Mouse (Mus musculus): Measurements from ENCODE around the gene Fbxo22.
A peak's percentile ranks its signal among the peaks of the same experiment; 100 is the strongest.
"Not testable (repeated sequence)": the region's sequence is repeated elsewhere in the genome, so short reads cannot be mapped to it uniquely, and the experiment has no call there.

The Fbxo22 gene

DNA sequence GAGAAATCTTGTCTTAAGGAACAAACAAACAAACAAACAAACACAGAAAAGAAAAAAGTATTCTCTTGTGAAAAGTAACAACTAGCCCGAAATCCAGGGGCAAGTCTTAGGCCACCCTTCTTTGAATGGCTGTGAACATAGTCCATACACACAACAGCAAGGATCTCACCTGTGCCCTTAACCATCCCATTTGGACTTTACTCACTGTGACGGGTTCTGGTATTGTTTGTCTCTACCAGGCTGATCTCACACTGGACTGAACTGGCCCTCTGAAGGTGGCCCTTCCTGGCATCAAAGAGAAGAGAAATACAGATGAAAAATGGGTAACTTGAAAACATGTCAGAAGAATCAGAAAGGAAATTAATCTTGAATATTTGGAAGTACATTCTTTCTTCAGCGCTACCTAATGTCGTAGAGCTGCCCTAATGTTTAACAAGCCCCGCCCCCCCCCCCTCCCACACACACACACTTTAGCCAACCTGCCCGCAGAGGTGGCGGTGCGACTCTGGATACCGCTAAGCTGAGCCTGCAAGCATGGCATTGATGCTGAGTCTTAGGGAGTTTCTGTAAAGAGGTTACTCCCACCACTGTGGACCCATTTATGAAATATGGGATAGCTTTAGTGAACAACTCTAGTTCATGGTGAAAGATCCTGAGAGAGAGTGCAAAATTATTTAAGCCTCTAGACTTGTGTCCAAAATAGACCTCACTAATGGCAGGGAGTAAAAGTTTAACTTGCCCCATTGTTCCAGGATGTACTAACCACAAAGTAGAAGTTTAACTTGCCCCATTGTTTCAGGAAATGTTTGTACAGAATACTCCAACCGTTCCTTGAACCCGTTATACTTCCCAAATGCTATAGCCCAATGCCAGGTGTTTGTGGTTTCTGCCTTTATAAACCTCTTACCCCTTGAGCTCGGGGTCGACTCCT, 27.8 kb downstream of the Fbxo22 start:
- DNase-seq (ENCODE audit: low read depth, low spot score), result no peak

GRCm38 (mm10) chr9:55240852-55241251, 32.1 kb downstream of the Fbxo22 start:
- DNase-seq (ENCODE audit: low read depth, low spot score), result no peak

- no peak for DNase-seq (ENCODE audit: low read depth, low spot score)
Observed at GRCm38 (mm10) chr9:55241863-55242685, 33.3 kb downstream of the Fbxo22 start.

GRCm38 (mm10) chr9:55243280-55243679, 34.6 kb downstream of the Fbxo22 start:
- DNase-seq (ENCODE audit: low read depth, low spot score), result no peak

DNA sequence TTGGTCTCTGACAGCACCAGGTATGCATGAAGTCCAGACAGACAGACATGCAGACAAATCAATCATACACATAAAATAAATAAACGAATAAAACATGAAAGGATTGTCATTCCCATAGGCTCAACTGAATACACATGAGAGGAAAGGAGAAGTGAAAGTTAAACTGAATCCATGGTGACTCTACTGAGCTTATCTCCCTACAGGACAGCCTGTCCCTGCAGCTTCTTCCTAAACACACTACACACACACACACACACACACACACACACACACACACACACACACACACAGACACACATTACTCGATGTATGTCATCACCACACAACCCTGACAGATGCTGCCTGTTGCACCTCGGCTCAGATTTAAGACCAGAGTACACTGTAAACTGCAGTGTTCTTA, 35.4 kb downstream of the Fbxo22 start:
- no peak for DNase-seq (ENCODE audit: low read depth, low spot score)

DNA sequence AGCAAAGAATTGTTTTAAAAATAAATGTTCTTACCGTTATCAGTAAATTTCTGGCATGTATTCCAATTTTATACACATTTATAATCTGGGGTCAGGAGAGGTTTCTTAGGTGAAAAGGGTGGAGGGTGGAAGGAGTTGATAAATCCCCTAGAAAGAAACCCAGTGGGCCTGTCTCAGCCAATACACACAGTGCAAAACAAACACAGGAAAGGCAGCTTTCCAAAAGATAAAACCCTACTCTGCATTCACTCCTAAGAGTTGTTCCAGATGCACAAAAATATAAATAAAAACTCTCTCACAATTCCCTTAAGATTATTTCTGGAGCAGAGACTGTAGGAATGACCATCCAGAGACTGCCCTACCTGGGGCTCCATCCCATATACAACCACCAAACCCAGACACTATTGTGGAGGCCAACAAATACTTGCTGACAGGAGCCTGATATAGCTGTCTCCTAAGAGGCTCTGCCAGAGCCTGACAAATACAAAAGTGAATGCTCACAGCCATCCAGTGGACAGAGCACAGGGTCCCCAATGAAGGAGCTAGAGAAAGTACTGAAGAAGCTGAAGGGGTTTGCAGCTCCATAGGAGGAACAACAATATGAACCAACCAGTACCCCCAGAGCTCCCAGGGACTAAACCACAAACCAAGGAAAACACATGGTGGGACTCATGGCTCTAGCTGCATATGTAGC, 36.5 kb downstream of the Fbxo22 start:
- DNase-seq (ENCODE audit: low read depth, low spot score), result not testable (repeated sequence)

GRCm38 (mm10) chr9:55246440-55246839, 37.7 kb downstream of the Fbxo22 start:
- DNase-seq (ENCODE audit: low read depth, low spot score), result no peak

DNA sequence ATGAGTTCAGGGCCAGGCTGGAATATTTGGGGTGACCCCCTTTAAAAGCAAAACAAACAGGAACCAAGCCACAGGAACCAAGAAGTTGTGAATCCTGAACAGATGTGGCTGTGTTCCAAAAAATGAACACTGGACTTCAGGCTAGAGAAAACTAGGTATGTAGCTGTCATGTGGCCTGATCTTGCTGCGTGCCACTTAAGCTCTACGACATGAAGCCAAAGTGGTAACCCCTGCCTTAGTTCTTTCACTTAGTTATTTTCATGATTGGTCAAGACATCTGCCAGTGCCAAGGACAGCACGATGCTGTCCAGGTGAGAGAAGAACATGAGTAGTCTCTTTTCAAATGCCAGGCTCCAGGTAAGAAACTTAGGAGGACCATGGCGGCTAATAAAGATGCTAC, 38.2 kb downstream of the Fbxo22 start:
- DNase-seq (ENCODE audit: low read depth, low spot score), result no peak

DNA sequence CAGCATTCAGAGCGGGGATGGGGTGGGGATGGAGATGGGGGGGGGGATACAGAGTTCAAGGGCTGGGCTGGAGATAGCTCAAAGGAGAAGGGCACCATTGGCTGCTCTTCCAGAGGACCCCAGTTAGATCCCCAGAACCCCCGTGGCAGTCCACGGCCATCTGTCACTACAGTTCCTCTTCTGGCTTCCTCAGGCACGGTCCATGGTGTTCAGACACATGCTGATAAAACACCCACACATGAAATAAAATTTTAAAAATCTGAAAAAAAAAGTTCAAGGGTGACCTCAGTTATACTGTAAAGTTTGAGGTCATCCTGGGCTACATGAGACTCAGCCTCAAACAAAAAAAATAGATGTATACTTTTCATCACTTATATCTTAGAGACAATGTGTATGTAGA, 39.7 kb downstream of the Fbxo22 start:
- no peak for DNase-seq (ENCODE audit: low read depth, low spot score)

DNA sequence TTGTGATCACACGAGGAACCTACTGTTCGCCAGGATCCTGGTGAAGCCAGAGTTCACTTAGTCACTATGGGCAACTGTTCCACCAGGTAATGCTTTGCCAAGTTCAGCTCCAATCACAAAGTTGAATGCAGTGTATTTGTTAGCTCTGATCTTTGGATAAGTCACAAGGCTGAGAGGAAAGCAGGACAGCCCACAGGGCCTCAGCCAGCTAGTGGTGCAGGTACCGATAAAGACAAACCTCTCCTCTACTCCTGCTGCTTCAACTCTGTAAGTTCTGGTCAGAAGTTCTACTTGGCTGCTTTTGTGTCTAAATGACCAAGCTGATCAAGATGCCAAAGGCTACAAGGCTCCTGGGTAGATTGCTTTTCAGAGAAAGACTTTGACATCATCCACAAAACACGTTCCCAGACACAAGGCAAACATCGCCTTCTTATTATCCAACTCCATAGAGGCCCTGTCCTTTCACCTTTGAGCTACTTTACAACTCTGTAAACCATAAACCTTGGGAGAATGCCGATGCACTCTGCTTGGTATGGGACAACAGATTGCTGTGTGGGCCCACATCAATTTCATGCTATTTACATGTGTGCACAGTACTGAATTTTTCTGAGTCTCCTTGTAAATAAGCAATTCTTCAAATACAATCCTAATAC, 42.0 kb downstream of the Fbxo22 start:
- no peak for DNase-seq (ENCODE audit: low read depth, low spot score)

DNA sequence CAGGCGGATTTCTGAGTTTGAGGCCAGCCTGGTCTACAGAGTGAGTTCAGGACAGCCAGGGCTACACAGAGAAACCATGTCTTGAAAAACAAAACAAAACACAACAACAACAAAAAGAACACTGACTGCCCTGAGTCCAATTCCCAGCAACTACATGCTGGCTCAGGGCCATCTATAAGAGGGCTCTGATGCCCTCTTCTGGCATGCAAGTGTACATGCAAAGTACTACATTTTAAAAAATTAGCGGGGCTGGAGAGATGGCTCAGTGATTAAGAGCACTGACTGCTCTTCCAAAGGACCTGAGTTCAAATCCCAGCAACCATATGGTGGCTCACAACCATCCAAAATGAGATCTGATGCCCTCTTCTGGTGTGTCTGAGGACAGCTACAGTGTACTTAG, 43.4 kb downstream of the Fbxo22 start:
- peak; percentile 27 for DNase-seq (ENCODE audit: low read depth, low spot score)

DNA sequence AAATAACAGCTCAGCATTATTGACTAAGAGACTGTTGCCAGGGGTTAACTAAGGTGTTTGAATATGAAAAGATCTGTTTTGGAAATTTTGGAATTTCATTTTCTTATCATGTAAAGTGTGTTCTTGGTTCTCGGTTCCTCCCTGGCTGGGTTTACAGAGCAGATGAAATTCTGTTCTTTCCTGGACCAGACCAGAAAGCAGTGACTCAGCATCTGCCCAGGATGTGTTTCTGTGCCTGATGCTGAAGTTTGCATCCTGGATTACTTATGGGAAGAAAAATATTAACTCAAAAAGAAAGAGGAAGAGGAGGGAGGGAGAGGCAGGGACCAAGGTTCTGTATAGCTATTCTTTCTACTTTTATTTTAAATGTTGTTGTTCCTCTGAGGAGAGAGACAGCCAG, 45.1 kb downstream of the Fbxo22 start:
- no peak for DNase-seq (ENCODE audit: low read depth, low spot score)

DNA sequence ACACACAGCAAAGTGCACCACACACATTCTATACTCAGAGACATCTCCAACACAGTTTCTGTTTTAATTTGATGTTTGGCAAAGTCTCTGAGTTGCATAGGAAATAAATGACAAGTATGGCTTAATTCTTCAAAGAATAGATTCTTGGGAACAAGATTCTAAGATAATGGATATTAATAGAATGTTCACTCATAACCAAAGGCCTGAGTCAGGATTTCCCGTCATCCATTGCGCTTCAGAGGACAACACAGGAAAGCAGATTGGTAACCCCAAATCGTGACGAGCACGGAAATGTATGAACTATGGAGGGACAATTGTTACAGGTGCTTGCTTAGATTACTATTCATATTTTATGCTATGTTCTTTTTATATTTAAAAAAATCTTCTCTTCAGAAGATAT, 46.3 kb downstream of the Fbxo22 start:
- no peak for DNase-seq (ENCODE audit: low read depth, low spot score)

DNA sequence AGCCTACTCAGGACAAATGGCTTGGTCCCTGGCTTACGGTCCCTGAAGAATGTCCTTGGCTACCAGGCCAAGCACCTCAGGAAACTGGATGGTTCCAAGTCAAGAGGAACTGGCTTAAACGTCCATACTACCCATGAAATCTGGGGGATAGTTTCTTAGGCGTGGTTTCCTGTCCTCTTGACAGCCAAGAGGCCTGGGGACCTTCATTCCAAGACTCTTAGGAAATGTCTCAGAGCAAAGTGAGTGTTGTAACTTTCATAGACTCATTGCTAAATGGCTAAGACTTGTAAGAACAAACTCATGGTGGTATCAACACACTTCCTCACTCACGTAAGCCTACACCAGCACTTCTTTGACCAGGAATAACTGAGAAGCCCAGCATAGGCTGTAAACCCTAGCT, 46.9 kb downstream of the Fbxo22 start:
- DNase-seq (ENCODE audit: low read depth, low spot score), result no peak

DNA sequence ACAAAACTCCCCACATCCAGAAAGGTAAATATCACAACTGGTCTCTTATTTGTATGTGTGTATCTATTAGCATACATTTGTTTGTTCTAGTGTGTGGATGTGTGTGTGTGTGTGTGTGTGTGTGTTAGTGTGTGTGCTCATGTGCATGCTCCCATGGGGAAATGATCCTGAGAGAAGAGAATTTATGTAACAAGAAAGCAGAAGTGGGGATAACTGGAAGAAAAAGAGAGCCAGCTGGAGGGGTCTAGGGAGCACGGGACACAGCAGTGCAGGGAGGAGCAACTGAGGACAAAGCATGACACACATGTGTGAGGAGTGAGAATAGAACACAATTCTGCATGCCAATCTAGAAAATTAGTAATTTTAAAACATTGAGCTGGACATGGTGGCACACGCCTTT, 48.4 kb downstream of the Fbxo22 start:
- no peak for DNase-seq (ENCODE audit: low read depth, low spot score)

DNA sequence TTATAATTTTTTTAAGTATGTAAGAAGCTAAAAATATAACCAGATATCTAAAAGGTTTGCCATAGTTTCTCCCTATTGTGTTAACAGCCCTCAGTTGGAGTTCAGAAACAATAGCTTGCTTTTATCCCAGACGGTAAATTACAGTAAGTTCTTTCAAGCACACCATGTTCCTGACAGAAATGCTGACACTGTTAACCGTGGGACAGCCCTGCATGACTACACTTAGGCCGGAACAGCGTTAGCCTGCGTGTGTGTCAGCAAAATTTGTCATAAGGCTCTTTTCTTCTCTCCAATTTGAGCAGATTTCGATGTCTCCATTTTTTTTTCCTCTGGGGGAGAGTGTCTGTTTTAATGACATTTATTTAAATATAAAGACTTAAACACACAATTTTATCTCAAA, 51.0 kb downstream of the Fbxo22 start:
- no peak for DNase-seq (ENCODE audit: low read depth, low spot score)

GRCm38 (mm10) chr9:55264356-55265302, 55.9 kb downstream of the Fbxo22 start:
- no peak for DNase-seq (ENCODE audit: low read depth, low spot score)

- DNase-seq (ENCODE audit: low read depth, low spot score), result peak; percentile 53
Observed at GRCm38 (mm10) chr9:55271960-55272560, 63.3 kb downstream of the Fbxo22 start.

DNA sequence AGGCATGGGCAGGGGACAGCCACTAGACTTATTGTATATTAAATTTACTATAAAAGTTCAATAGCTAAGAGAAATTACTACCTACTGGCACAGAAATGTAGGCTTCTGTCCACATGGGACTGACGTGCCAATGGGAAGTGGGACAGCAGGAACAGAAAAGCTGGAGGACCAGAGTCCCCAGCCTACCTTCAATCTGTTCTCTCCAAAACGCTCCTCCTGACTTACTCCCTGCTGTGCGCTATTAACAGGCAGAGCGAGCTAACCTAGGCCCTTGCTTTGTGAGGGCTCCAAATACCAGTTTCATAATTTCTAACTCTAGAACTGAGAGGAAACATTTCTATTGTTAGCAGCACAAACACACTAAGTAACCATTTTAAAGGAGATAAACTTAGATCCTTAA, 65.2 kb downstream of the Fbxo22 start:
- DNase-seq (ENCODE audit: low read depth, low spot score), result no peak

Data from 3T3-L1 (cell line).